Mouse (Mus musculus) testis, adult 2 months (tissue): Measurements from ENCODE around the gene Fam53b.

ENCODE experiments used
- CTCF ChIP-seq: fragments of 200-500 bp; IDR thresholded peaks from 2 replicates; pipeline ENCODE4 v1.5.1; 2012; ENCODE audit warnings: low read depth, mild to moderate bottlenecking, inconsistent platforms, low read length, moderate library complexity; ENCODE audit not compliant: control insufficient read depth, insufficient read depth, insufficient replicate concordance
- POLR2A ChIP-seq: fragments of 200-500 bp; IDR thresholded peaks from 2 replicates; pipeline ENCODE4 v1.6.1; 2012; ENCODE audit warnings: low read depth, mild to moderate bottlenecking, inconsistent platforms, low read length, moderate library complexity; ENCODE audit not compliant: control insufficient read depth

- TF ChIP-seq CTCF: no peak
- TF ChIP-seq POLR2A: no peak
Observed at GRCm38 (mm10) chr7:132823832-132824231, 10.1 kb upstream of the Fam53b start.
